Mouse (Mus musculus) liver, postnatal 0 days (tissue): ENCODE results near the gene Ripply3.

Experiments used
- CTCF ChIP-seq: sonication (generic); IDR thresholded peaks from 2 replicates; pipeline ENCODE4 v1.5.1; 2016; ENCODE audit warnings: antibody characterized with exemption, low read depth
- EP300 ChIP-seq: IDR thresholded peaks from 2 replicates; pipeline ENCODE4 v1.6.1; 2016; ENCODE audit warnings: antibody characterized with exemption, low read depth, mild to moderate bottlenecking

DNA sequence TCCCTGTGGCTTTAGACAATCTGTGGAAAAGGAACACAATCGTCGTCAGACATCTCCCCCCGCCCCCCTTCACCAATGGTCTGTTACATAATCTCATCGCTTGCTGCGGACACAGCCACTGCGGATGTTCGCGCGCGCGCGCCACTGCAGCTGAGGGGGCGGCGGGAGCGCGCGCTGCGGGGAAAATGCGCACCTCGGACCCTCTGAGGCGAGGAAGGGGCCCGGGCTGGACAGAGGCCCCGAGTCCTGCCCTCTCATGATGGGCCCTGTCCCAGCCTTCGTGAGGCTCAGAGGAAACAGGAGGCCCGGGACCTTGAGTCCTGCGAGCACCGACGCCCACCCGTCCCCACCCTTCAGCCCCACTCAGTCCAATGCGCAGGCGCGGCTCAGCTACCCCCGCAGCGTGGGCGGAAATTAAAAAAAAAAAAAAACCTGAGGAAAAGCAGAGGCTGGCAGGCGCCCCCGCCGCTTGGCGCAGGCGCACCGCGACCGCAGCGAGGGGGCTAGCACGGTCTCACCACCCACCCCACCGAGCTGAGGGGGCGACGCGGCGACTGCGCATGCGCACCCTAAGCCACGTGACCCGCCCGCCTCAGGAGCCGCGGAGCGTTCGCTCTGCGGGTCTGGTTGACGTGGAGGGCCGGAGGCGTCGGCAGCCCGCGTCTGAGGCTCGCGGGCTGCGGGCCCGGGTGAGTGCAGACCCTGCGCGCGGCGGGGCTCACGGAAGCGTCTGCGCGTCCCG, 42.1 kb downstream of the Ripply3 start, which contains the start of gene Ttc3:
- TF ChIP-seq CTCF (no peak), EP300 (no peak)
